9 mouse cellular contexts compared by ENCODE assay signal in genomic region chr17:57078336-57078735, GRCm38 (mm10). TPM values are rescaled to one million over a fixed set of nuclear protein-coding genes. Genes with fewer than 3 reads are reported as not detected.
DNase-seq lines count a peak whose midpoint lies in the region; ATAC-seq and TF ChIP-seq lines count a peak whose summit lies in the region.
"Had no signal": no experiment of that assay in that cellular context is flagged by ENCODE, and none has a peak within 500 bp of the region (broad histone marks: within the 10 kb centered on the region; RNA-seq: fewer than 3 reads in every experiment).

Dennd1c (minus strand) TSS chr17:57078514.

- no peak within 1 kb of the TSS for H3K9ac ChIP-seq in liver, embryonic 13.5 days

- peak; percentile 84; the same call in 1 of the 2 replicates for TF ChIP-seq POLR2A in bone marrow, adult 2 months (IDR thresholded peaks at IDR 0.05; ENCODE audit: borderline replicate concordance, control insufficient read depth, low read depth, low read length)

- H3K27me3 ChIP-seq in liver, embryonic 13.5 days = no peaks in the 10 kb centered on the region
- H3K27me3 ChIP-seq: Patski had no signal

- H3K4me2 ChIP-seq in liver, embryonic 13.5 days = peak within 1 kb of the TSS; percentile 21; the same call in 1 of the 2 replicates

- ATAC-seq in liver, embryonic 13.5 days (ENCODE audit: low read depth) = peak; percentile 66
- ATAC-seq: Patski had no signal

- H3K9me3 ChIP-seq in liver, embryonic 13.5 days (replicated peaks) = no peaks in the 10 kb centered on the region

- 2% methylated on average over 6 of the region's 6 CpGs for WGBS in bone marrow, adult 2 months
- 15% methylated on average over 6 of the region's 6 CpGs for WGBS in liver, embryonic 13.5 days (ENCODE audit: insufficient replicate concordance)

- H3K27ac ChIP-seq in bone marrow, adult 2 months (ENCODE audit: control insufficient read depth, insufficient read depth, low read depth, low read length, poor library complexity) = peak within 1 kb of the TSS; percentile 82
- H3K27ac ChIP-seq in liver, embryonic 13.5 days = peak within 1 kb of the TSS; percentile 11; the same call in 1 of the 2 replicates

- TF ChIP-seq CTCF in bone marrow, adult 2 months (IDR thresholded peaks at IDR 0.05; ENCODE audit: control insufficient read depth, insufficient read depth, low read length) = no peak

- peaks cover 3% of the 10 kb centered on the region; the same call in 1 of the 2 replicates for H3K4me1 ChIP-seq in bone marrow, adult 2 months (ENCODE audit: control insufficient read depth, insufficient read depth, low read length)
- peaks cover 11% of the 10 kb centered on the region for H3K4me1 ChIP-seq in liver, embryonic 13.5 days (replicated peaks)

- peak within 1 kb of the TSS; percentile 70 for H3K4me3 ChIP-seq in bone marrow, adult 2 months (replicated peaks; ENCODE audit: control insufficient read depth, low read depth, low read length)
- peak within 1 kb of the TSS; percentile 17 for H3K4me3 ChIP-seq in liver, embryonic 13.5 days (replicated peaks)

- no peaks in the 10 kb centered on the region for H3K36me3 ChIP-seq in liver, embryonic 13.5 days

- peak; percentile 27 for DNase-seq in gastrocnemius, postnatal 25 days
- DNase-seq in gastrocnemius, adult 8-10 months (ENCODE audit: low spot score in 2 of 2) = no peak
- DNase-seq in liver, embryonic 13.5 days = no peak
- peak; percentile 65 to 67 for DNase-seq in spleen, adult 18-20 months
- DNase-seq in Muller cell, postnatal 12 days (ENCODE audit: inconsistent ontology term) = no peak
- no peak for DNase-seq in ovary, postnatal 14 days (ENCODE audit: low spot score)
- no peak for DNase-seq in urinary bladder, adult 2 months (ENCODE audit: low spot score)

RNA-seq across cellular contexts. Expression of gene Dennd1c, which starts in this region (rescaled TPM):
- total RNA-seq in gastrocnemius, postnatal 25 days (2021) = 1 to 10 TPM in 1 of 2 experiments, under 1 TPM in 1; 0.31 to 1.2 TPM
- under 1 TPM in 3 of 4 experiments, not detected in 1; 0.12 to 0.52 (median 0.44) TPM for total RNA-seq in gastrocnemius, adult 8-10 months (2022)
- polyA plus RNA-seq in bone marrow, adult 2 months (2011; ENCODE audit: insufficient read depth, insufficient read length, low replicate concordance, missing spikeins) = 49.6 and 96.5 TPM in 2 replicates
- 0.97 and 1.6 TPM in 2 replicates for polyA plus RNA-seq in liver, embryonic 13.5 days (2015; fragmentation: Nextera tagmentation; extraction: Ambion mirVana)
- polyA plus RNA-seq in urinary bladder, adult 2 months (2012; rRNA removed) = 5.1 and 6.1 TPM in 2 replicates

Comparison
In these comparisons a context has a peak if more than half of its experiments do, and no peak if none do; other contexts are left out.
1. DNase-seq: peak in gastrocnemius, postnatal 25 days (single experiment) and spleen, adult 18-20 months (2 of 2); none in gastrocnemius, adult 8-10 months (0 of 2), liver, embryonic 13.5 days (single experiment), Muller cell, postnatal 12 days (single experiment), ovary, postnatal 14 days (single experiment) and urinary bladder, adult 2 months (single experiment).